27 mouse cellular contexts compared by ENCODE assay signal in the genomic region with DNA sequence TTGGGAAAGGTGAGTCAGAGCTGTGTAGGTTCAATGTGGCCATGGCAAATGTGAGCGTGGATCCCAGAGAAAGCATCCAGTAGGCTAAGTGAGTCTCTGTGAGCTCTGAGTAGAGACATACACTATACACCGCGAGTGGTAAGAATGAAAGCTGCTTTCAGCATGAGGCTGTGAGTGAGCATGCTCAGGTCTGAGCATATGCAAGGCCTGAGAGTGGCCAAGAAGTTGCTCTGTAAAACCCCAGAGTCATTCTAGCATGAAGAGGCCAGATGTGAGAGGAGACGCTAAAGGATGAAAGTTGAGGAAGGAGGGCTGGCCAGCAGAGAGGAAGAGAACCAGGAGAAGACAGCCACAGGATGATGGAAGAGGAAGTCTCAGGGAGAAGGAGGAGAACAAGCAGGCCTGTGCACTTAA. TPM values are rescaled to one million over a fixed set of nuclear protein-coding genes. Genes with fewer than 3 reads are reported as not detected.
DNase-seq lines count a peak whose midpoint lies in the region; ATAC-seq and TF ChIP-seq lines count a peak whose summit lies in the region.
"Had no signal": no experiment of that assay in that cellular context is flagged by ENCODE, and none has a peak within 500 bp of the region (broad histone marks: within the 10 kb centered on the region; RNA-seq: fewer than 3 reads in every experiment).

No protein-coding gene starts in this region.

- no peak for TF ChIP-seq CTCF in kidney, postnatal 0 days (IDR thresholded peaks at IDR 0.05; ENCODE audit: low read depth)
- TF ChIP-seq CTCF in CH12.LX (conservative IDR thresholded peaks at IDR 0.05 in 1 of 2, IDR thresholded peaks at IDR 0.05 in 1 of 2; ENCODE audit: low read depth in 2 of 2, low read length in 2 of 2): no peak

- peak; percentile 53; the same call in 1 of the 2 replicates for TF ChIP-seq EP300 in CH12.LX (IDR thresholded peaks at IDR 0.05; ENCODE audit: low read length)

- no peaks in the 10 kb centered on the region for H3K9me3 ChIP-seq in kidney, postnatal 0 days (replicated peaks; ENCODE audit: low read length)
- H3K9me3 ChIP-seq in kidney, embryonic 16.5 days (ENCODE audit: low read length): no peaks in the 10 kb centered on the region
- H3K9me3 ChIP-seq in neural tube, embryonic 13.5 days: no peaks in the 10 kb centered on the region
- H3K9me3 ChIP-seq in CH12.LX (replicated peaks; ENCODE audit: low read length): no peaks in the 10 kb centered on the region
- H3K9me3 ChIP-seq: heart, embryonic 13.5 days; hindbrain, embryonic 13.5 days; liver, embryonic 15.5 days; lung, embryonic 15.5 days; midbrain, embryonic 13.5 days; neural tube, embryonic 15.5 days had no signal

- WGBS in kidney, postnatal 0 days: 70% methylated on average over 4 of the region's 4 CpGs
- 76% methylated on average over 4 of the region's 4 CpGs for WGBS in kidney, embryonic 16.5 days
- 87% methylated on average over 4 of the region's 4 CpGs for WGBS in neural tube, embryonic 13.5 days

- in situ Hi-C loops in CH12.LX (cut with MboI; ENCODE audit: low pct_ligation_motif_present, low pct_unique_long_range_greater_than_20kb, low sequenced_read_pairs): no loop called here

- 0 out of 2 replicates have a peak, but pooled peaks cover 3% of the 10 kb centered on the region for H3K4me1 ChIP-seq in kidney, postnatal 0 days (replicated peaks; ENCODE audit: insufficient read depth, low read length)
- H3K4me1 ChIP-seq in kidney, embryonic 16.5 days (ENCODE audit: insufficient read depth, low read length): peaks cover 17% of the 10 kb centered on the region
- H3K4me1 ChIP-seq in neural tube, embryonic 13.5 days (replicated peaks): peaks cover 90% of the 10 kb centered on the region
- peaks cover 30 to 58% of the 10 kb centered on the region in 2 experiments for H3K4me1 ChIP-seq in CH12.LX (ENCODE audit: control insufficient read depth in 1 of 2, insufficient read depth in 2 of 2)
- H3K4me1 ChIP-seq: liver, embryonic 15.5 days had no signal

- dilution Hi-C loops in CH12.LX (cut with MboI; ENCODE audit: extremely low pct_ligation_motif_present, extremely low pct_unique_long_range_greater_than_20kb, low sequenced_read_pairs): no loop called here

- H3K9ac ChIP-seq in kidney, postnatal 0 days (ENCODE audit: low read depth, low read length): no peak overlapping the region
- no peak overlapping the region for H3K9ac ChIP-seq in kidney, embryonic 16.5 days (replicated peaks; ENCODE audit: low read length)
- H3K9ac ChIP-seq in neural tube, embryonic 13.5 days: no peak overlapping the region
- H3K9ac ChIP-seq in CH12.LX (ENCODE audit: insufficient read depth, low read depth): peak overlapping the region; percentile 15; the same call in 1 of the 2 replicates
- H3K9ac ChIP-seq: heart, embryonic 13.5 days; liver, embryonic 15.5 days; lung, embryonic 15.5 days; midbrain, embryonic 13.5 days; neural tube, embryonic 15.5 days had no signal

- no peaks in the 10 kb centered on the region for H3K79me2 ChIP-seq in CH12.LX (replicated peaks; ENCODE audit: control insufficient read depth, extremely low read depth, insufficient read depth, poor library complexity, severe bottlenecking)

- H3K27me3 ChIP-seq in kidney, postnatal 0 days (ENCODE audit: insufficient read depth, low read length): no peaks in the 10 kb centered on the region
- H3K27me3 ChIP-seq in kidney, embryonic 16.5 days (ENCODE audit: insufficient read depth, low read length): no peaks in the 10 kb centered on the region
- no peaks in the 10 kb centered on the region for H3K27me3 ChIP-seq in neural tube, embryonic 13.5 days
- H3K27me3 ChIP-seq in CH12.LX (replicated peaks): no peaks in the 10 kb centered on the region
- H3K27me3 ChIP-seq: heart, embryonic 13.5 days; hindbrain, embryonic 13.5 days; liver, embryonic 15.5 days; lung, embryonic 15.5 days; midbrain, embryonic 13.5 days; neural tube, embryonic 15.5 days had no signal

- peak; percentile 58 for TF ChIP-seq POLR2A in CH12.LX (IDR thresholded peaks at IDR 0.05; ENCODE audit: low read depth, low read length)

- DNase-seq in kidney, postnatal 0 days (ENCODE audit: low spot score): no peak
- no peak for DNase-seq in neural tube, embryonic 10.5 days (ENCODE audit: extremely low spot score, low spot score)
- peak; percentile 88 for DNase-seq in CH12.LX (ENCODE audit: extremely low read depth)
- no peak for DNase-seq in adipocyte (ENCODE audit: low spot score)
- DNase-seq: adrenal gland, postnatal 36 days; cerebellum, adult 9-11 months; gastrocnemius, postnatal 14 days; heart, adult 18-20 months; kidney, adult 18-20 months; kidney, postnatal 25 days; liver; lung, postnatal 4 days had no signal

- no peaks in the 10 kb centered on the region for H3K36me3 ChIP-seq in kidney, postnatal 0 days (ENCODE audit: insufficient read depth, low read length)
- H3K36me3 ChIP-seq in kidney, embryonic 16.5 days (ENCODE audit: insufficient read depth, low read length): no peaks in the 10 kb centered on the region
- peaks cover 45% of the 10 kb centered on the region for H3K36me3 ChIP-seq in neural tube, embryonic 13.5 days
- no peaks in the 10 kb centered on the region for H3K36me3 ChIP-seq in CH12.LX (replicated peaks in 1 of 2; ENCODE audit: control insufficient read depth in 1 of 2, insufficient read depth in 1 of 2, low read length in 1 of 2)
- H3K36me3 ChIP-seq: heart, embryonic 13.5 days; liver, embryonic 15.5 days; lung, embryonic 15.5 days had no signal

- peak; percentile 33; the same call in 1 of the 2 replicates for ATAC-seq in kidney, postnatal 0 days (replicated peaks; ENCODE audit: low FRiP score, low read depth)
- no peak for ATAC-seq in kidney, embryonic 16.5 days (ENCODE audit: low FRiP score, low TSS enrichment)
- ATAC-seq in neural tube, embryonic 13.5 days (ENCODE audit: low read depth): no peak
- peak; percentile 37 for ATAC-seq in megakaryocyte progenitor cell, adult 5-6 weeks (replicated peaks; ENCODE audit: poor library complexity)
- ATAC-seq: forebrain, embryonic 16.5 days; midbrain, embryonic 13.5 days had no signal

- no peak overlapping the region for H3K4me2 ChIP-seq in kidney, postnatal 0 days (ENCODE audit: low read length)
- H3K4me2 ChIP-seq in kidney, embryonic 16.5 days (replicated peaks; ENCODE audit: low read depth, low read length): no peak overlapping the region
- no peak overlapping the region for H3K4me2 ChIP-seq in neural tube, embryonic 13.5 days
- H3K4me2 ChIP-seq in CH12.LX (ENCODE audit: insufficient read depth, low read depth, poor library complexity, severe bottlenecking): peak overlapping the region; percentile 63
- H3K4me2 ChIP-seq: heart, embryonic 13.5 days; liver, embryonic 15.5 days; lung, embryonic 15.5 days; midbrain, embryonic 13.5 days; neural tube, embryonic 15.5 days had no signal

- peak overlapping the region; percentile 25; the same call in 1 of the 2 replicates for H3K27ac ChIP-seq in kidney, postnatal 0 days
- H3K27ac ChIP-seq in kidney, embryonic 16.5 days (ENCODE audit: low read length): no peak overlapping the region
- 0 out of 2 replicates have a peak overlapping the region, but pooled peaks have one; percentile 3 for H3K27ac ChIP-seq in neural tube, embryonic 13.5 days (replicated peaks)
- H3K27ac ChIP-seq in CH12.LX (ENCODE audit: insufficient read depth, low read depth): peak overlapping the region; percentile 58
- H3K27ac ChIP-seq: heart, embryonic 13.5 days; liver, embryonic 15.5 days; lung, embryonic 15.5 days; neural tube, embryonic 15.5 days had no signal

- TF ChIP-seq RAD21 in CH12.LX (IDR thresholded peaks at IDR 0.05; ENCODE audit: low read depth, low read length): no peak; the same call in 1 of the 2 replicates

- no peak overlapping the region for H3K4me3 ChIP-seq in kidney, postnatal 0 days (replicated peaks; ENCODE audit: low read depth, low read length)
- no peak overlapping the region for H3K4me3 ChIP-seq in kidney, embryonic 16.5 days (ENCODE audit: low read length)
- no peak overlapping the region for H3K4me3 ChIP-seq in neural tube, embryonic 13.5 days
- H3K4me3 ChIP-seq in CH12.LX (replicated peaks in 1 of 3; ENCODE audit: low read depth in 2 of 3, low read length in 2 of 3, poor library complexity in 1 of 3): no peak overlapping the region
- H3K4me3 ChIP-seq: heart, embryonic 13.5 days; hindbrain, embryonic 13.5 days; liver, embryonic 15.5 days; lung, embryonic 15.5 days; midbrain, embryonic 13.5 days; neural tube, embryonic 15.5 days had no signal

TF ChIP-seq in CH12.LX, 34 proteins besides CTCF, POLR2A, EP300 and RAD21 (continues in another document):
- TF ChIP-seq MAFK (IDR thresholded peaks at IDR 0.05; ENCODE audit: insufficient replicate concordance, low read length) (peak; percentile 27; the same call in 1 of the 2 replicates), ELF1 (IDR thresholded peaks at IDR 0.05; ENCODE audit: low read depth, low read length) (0 out of 2 replicates have a peak, but pooled peaks have one; percentile 28), USF1 (IDR thresholded peaks at IDR 0.05; ENCODE audit: low read depth, low read length) (no peak), IRF4 (IDR thresholded peaks at IDR 0.05; ENCODE audit: low read depth, low read length) (peak; percentile 72; the same call in 1 of the 2 replicates), MEF2A (IDR thresholded peaks at IDR 0.05; ENCODE audit: borderline replicate concordance, low read depth, low read length) (peak; percentile 65), BHLHE40 (IDR thresholded peaks at IDR 0.05; ENCODE audit: low read depth, low read length) (peak; percentile 15; the same call in 1 of the 2 replicates), HCFC1 (IDR thresholded peaks at IDR 0.05; ENCODE audit: low read depth, low read length) (peak; percentile 28; the same call in 1 of the 2 replicates)

RNA-seq across cellular contexts. Expression of a gene that starts 12.8 kb away (rescaled TPM):
- 7.2 and 9.2 TPM in 2 replicates for polyA plus RNA-seq in kidney, postnatal 0 days (2015; fragmentation: Nextera tagmentation; extraction: Ambion mirVana)
- 5.9 and 8.4 TPM in 2 replicates for polyA plus RNA-seq in kidney, embryonic 16.5 days (2015; fragmentation: Nextera tagmentation; extraction: Ambion mirVana)
- 356 and 366 TPM in 2 replicates for polyA plus RNA-seq in neural tube, embryonic 13.5 days (2015; fragmentation: Nextera tagmentation; extraction: Ambion mirVana)
- 1.4 and 2.8 TPM in 2 replicates for total RNA-seq in CH12.LX (2012; rRNA removed)
- 7.3 and 7.5 TPM in 2 replicates for total RNA-seq in CH12.LX (2014; rRNA removed)
- polyA plus RNA-seq in CH12.LX (2012; ENCODE audit: insufficient read length, low read depth): 7.4 and 7.6 TPM in 2 replicates
- total RNA-seq in megakaryocyte progenitor cell, adult 5-6 weeks (2015): 0.10 TPM in 1 of 2 replicates, not detected in the other
- total RNA-seq in megakaryocyte progenitor cell, adult 5-6 weeks (2017): 0.08 and 0.27 TPM in 2 replicates
- polyA plus RNA-seq: C2C12 had no signal

RNA-seq across cellular contexts. Expression of a gene that starts 47.6 kb away (rescaled TPM):
- polyA plus RNA-seq in kidney, postnatal 0 days (2015; fragmentation: Nextera tagmentation; extraction: Ambion mirVana): 0.10 and 0.18 TPM in 2 replicates
- polyA plus RNA-seq in kidney, embryonic 16.5 days (2015; fragmentation: Nextera tagmentation; extraction: Ambion mirVana): 0.17 TPM in 1 of 2 replicates, not detected in the other
- polyA plus RNA-seq in neural tube, embryonic 13.5 days (2015; fragmentation: Nextera tagmentation; extraction: Ambion mirVana): 0.22 and 0.23 TPM in 2 replicates
- total RNA-seq in CH12.LX (2012; rRNA removed) (not detected in 2 replicates), CH12.LX (2014; rRNA removed) (not detected in 2 replicates)
- polyA plus RNA-seq in CH12.LX (2012; ENCODE audit: insufficient read length, low read depth): not detected in 2 replicates
- total RNA-seq in megakaryocyte progenitor cell, adult 5-6 weeks (2015): not detected in 2 replicates
- total RNA-seq in megakaryocyte progenitor cell, adult 5-6 weeks (2017): not detected in 2 replicates
- total RNA-seq: adrenal gland, adult 18-20 months; adrenal gland, postnatal 36 days; common myeloid progenitor, adult 5-6 weeks; gastrocnemius, postnatal 14 days; heart, adult 18-20 months; heart, postnatal 25 days; left cerebral cortex, postnatal 25 days had no signal
- polyA plus RNA-seq: C2C12; liver, embryonic 15.5 days; lung, embryonic 15.5 days had no signal

Comparison
In these comparisons a context has a peak if more than half of its experiments do, and no peak if none do; other contexts are left out.
1. ATAC-seq: peak in kidney, postnatal 0 days (single experiment) and megakaryocyte progenitor cell, adult 5-6 weeks (single experiment); none in kidney, embryonic 16.5 days (single experiment) and neural tube, embryonic 13.5 days (single experiment).
2. RNA of a gene that starts 12.8 kb away (polyA plus RNA-seq): 356 to 366 TPM in neural tube, embryonic 13.5 days; 7.4 to 7.6 TPM in CH12.LX, 7.2 to 9.2 TPM in kidney, postnatal 0 days and 5.9 to 8.4 TPM in kidney, embryonic 16.5 days; every median in the first group is over 10 times any median in the second.